Mouse (Mus musculus) stomach, postnatal 0 days (tissue): Measurements from ENCODE around the gene Zcchc14. TPM values are rescaled to one million over a fixed set of nuclear protein-coding genes. Genes with fewer than 3 reads are reported as not detected.

Experiments
- ATAC-seq: fragments of 200-750 bp; cut with Nextera tagmentation; 2 replicates; pipeline ENCODE4 v1.8.0; 2017; ENCODE audit not compliant: low FRiP score, low TSS enrichment
- DNase-seq: peaks from one replicate; pipeline ENCODE4 v3.0.0-alpha.2; 2016; ENCODE audit warnings: low spot score
- H3K27ac ChIP-seq: fragments of 300-500 bp; sonication (generic); replicated peaks from 2 replicates; pipeline ENCODE4 v1.5.1; 2014; ENCODE audit warnings: mild to moderate bottlenecking, control low read depth
- H3K27me3 ChIP-seq: fragments of 300-500 bp; sonication (generic); 2 replicates; pipeline ENCODE4 v1.6.1; 2014; ENCODE audit warnings: low read length; ENCODE audit not compliant: control insufficient read depth, insufficient read depth
- H3K36me3 ChIP-seq: fragments of 300-500 bp; sonication (generic); 2 replicates; pipeline ENCODE4 v1.6.1; 2014; ENCODE audit warnings: low read length, mixed read lengths; ENCODE audit not compliant: control insufficient read depth, insufficient read depth
- H3K4me1 ChIP-seq: fragments of 300-500 bp; sonication (generic); replicated peaks from 2 replicates; pipeline ENCODE4 v1.6.1; 2014; ENCODE audit warnings: antibody characterized with exemption; ENCODE audit not compliant: control insufficient read depth, insufficient read depth
- H3K4me2 ChIP-seq: fragments of 300-500 bp; sonication (generic); replicated peaks from 2 replicates; pipeline ENCODE4 v1.6.1; 2014; ENCODE audit warnings: low read depth, mild to moderate bottlenecking, control low read depth, moderate library complexity
- H3K4me3 ChIP-seq: fragments of 300-500 bp; sonication (generic); 2 replicates; pipeline ENCODE4 v1.5.1; 2014; ENCODE audit warnings: low read depth, low read length, control low read depth
- H3K9ac ChIP-seq: fragments of 300-500 bp; sonication (generic); 2 replicates; pipeline ENCODE4 v1.6.1; 2014; ENCODE audit warnings: mild to moderate bottlenecking, low read length, control low read depth, mixed read lengths
- H3K9me3 ChIP-seq: fragments of 300-500 bp; sonication (generic); 2 replicates; pipeline ENCODE4 v1.6.1; 2016; ENCODE audit warnings: low read length; ENCODE audit not compliant: control insufficient read depth
- CTCF ChIP-seq: IDR thresholded peaks from 2 replicates; pipeline ENCODE4 v1.5.1; 2016; ENCODE audit warnings: antibody characterized with exemption, low read depth, mild to moderate bottlenecking, moderate library complexity
- EP300 ChIP-seq: optimal IDR thresholded peaks from 2 replicates; pipeline ENCODE3; 2016; ENCODE audit warnings: antibody characterized with exemption
- WGBS: fragments of 180-500 bp; shearing (Covaris S2); extraction: QIAGEN DNeasy Blood & Tissue Kit; methylation state at CpG from one replicate; pipeline ENCODE4 v1.1.7; 2014; 5-methylcytosine and 5-hydroxymethylcytosine counted together
- polyA plus RNA-seq: library from polyadenylated mRNA; unstranded; fragments of >200 nt; fragmentation: Nextera tagmentation; extraction: Ambion mirVana; gene quantifications from 2 replicates; pipeline ENCODE4 v1.2.1, GENCODE M21; 2015

The Zcchc14 gene
- polyA plus RNA-seq, 1 experiment from 2014 or later, result 4.5 TPM

DNA sequence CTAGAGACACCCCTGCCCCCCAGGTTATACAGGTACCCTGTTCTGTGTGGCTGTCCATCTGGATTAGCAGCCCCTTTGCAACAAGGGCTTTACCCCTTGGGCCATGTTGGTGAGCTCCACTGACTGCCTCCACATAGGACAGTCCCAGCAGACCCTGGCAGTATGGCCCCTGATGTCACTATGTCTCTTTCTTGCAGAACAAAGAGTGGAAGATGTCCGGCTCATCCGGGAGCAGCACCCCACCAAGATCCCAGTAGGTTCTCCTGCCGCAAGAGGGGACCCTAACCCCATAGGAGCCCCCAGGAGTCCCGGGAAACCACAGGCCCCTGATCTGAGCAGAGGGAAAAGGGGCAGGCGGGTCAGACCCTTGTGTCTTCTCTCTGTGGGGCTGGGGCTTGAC is 59.4 kb downstream of the Zcchc14 start:
- H3K36me3 ChIP-seq, result peaks cover 7% of the 10 kb centered on the region
- H3K4me3 ChIP-seq, result no peak overlapping the region
- 86% methylated on average over 5 of the region's 5 CpGs for WGBS
- no peaks in the 10 kb centered on the region for H3K27me3 ChIP-seq
- H3K27ac ChIP-seq, result no peak overlapping the region
- DNase-seq (no peak), ATAC-seq (no peak)
- H3K4me2 ChIP-seq, result no peak overlapping the region
- H3K9me3 ChIP-seq, result no peaks in the 10 kb centered on the region
- TF ChIP-seq CTCF (no peak), EP300 (no peak)
- H3K9ac ChIP-seq, result no peak overlapping the region
- H3K4me1 ChIP-seq, result peaks cover 6% of the 10 kb centered on the region

DNA sequence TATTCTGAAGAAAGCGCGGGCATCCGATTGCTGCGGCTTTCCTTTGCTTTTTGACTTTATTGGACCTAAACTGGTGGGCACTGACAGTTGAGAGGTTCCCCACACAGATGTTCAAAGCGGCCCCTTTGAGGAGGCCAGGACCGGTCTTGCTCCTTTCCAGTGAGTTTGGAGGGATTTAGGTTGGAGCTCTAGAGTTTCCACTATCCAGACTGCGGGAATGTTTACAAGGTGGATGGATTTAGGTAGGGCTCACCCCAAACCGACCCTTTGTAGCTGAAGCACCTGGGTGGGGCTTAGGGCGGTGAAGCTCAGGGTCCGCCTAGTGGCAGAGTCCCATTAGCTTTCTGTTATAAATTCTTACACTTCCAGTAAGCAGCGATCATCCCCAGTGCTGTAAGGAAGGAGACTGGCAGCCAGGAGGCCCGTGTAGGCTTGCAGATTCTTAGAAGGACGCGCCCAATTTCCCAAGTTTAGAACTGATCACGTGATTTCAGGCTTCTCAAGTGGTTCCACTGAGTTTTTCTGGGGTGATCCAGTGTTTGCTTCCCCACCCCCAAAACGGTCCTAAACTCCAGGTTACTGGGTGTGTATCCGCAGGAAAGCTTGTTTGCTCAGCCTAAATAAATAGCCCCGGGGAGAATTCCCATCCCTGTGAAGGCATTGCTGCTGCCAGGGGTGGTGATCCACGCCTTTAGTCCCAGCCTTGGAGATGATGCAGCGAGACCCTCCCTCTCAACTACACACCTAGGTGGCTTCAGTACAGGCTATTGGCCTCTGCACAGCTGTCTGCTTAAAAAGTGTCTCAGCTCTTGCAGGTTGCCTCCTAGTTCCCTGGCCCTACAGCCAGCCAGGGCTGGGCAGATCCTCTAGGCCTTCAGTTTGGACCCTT is 61.3 kb downstream of the Zcchc14 start:
- H3K9ac ChIP-seq, result peak overlapping the region; percentile 97
- WGBS, result 8% methylated on average over 20 of the region's 20 CpGs
- H3K9me3 ChIP-seq, result no peaks in the 10 kb centered on the region
- H3K4me1 ChIP-seq, result peaks cover 6% of the 10 kb centered on the region
- no peaks in the 10 kb centered on the region; the same call in none of the 2 replicates for H3K36me3 ChIP-seq
- ATAC-seq, result peak; percentile 56
- peak overlapping the region; percentile 89 for H3K27ac ChIP-seq
- H3K4me3 ChIP-seq, result peak overlapping the region; percentile 95
- peak; percentile 71 for TF ChIP-seq CTCF
- no peak for TF ChIP-seq EP300
- peak; percentile 62 for DNase-seq
- no peaks in the 10 kb centered on the region for H3K27me3 ChIP-seq
- peak overlapping the region; percentile 87 for H3K4me2 ChIP-seq

DNA sequence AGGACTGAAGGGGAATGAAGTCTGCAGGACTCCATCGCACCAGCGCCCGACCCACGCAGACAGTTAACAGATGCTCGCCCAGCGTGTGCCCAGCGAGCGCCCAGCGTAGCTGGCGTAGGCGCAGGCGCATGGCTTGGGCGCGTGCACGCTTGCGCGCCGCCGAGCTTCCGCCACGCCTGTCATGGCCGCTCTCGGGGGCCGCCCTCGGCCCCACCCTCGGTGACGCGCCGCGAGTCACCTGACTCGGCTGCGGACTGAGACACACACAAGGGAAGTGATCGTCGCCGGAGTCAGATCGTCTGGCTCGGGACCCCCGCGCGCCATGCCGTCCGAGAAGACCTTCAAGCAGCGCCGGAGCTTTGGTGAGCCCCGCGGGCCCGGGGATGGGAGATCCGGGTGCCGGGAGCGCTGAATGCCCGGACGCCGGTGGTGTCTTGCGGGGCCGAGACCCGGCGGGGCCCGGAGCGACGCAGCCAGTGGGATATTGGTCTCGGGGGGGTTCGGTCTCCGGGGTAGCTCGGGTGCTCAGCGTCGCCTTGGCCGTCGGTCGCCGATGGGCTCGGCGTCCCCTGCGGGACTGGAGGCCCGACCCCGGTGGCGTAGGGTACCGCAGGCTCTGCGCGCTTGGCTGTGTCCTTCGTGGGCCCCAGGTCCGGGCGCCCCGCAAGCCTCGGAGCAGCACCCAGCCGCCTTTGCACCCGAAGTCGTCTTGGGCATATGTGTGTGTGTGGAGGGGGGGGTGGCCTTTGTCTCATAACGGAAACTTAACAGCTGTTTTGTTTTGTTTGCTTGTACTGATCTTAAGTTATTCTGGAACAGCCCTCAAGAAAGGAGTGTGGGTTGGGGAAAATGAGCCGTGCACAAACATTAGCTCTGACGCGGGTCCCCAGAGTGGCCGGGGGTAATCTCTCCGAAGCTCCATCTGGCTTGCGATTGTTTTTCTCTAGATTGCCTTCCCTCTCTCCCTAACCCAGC is 62.2 kb downstream of the Zcchc14 start, which contains the start of gene Map1lc3b:
Map1lc3b (plus strand) TSS at position 159 of the 975 bp plus-strand sequence.
- peak; percentile 85 for ATAC-seq
- H3K4me3 ChIP-seq, result peak within 1 kb of the TSS; percentile 95
- under 1% methylated on average over 90 of the region's 94 CpGs for WGBS

DNA sequence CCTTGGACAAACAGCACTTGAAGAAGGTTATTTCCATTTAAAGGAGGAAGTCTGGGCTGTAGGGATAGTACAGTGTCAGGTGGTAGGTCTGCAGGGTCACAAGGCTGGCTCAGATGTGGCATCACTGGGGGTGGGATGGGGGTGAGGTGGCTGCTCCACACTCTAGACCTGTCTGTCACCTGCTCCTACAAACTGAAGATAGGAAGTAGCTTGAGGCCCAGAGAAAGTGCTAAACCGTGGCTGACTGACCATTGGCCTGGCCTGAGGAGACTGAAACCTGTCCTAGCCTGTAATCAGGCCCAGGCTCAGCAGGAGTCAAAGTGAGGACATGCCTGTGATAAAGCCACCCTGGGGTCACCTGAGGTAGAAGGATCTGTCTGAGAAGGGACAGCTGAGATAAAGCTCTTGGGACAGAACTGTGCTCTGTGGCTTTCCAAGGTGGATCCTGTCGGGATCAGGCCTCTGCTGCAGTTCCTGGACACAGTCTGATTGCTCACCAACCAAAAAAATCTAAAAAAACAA is 63.4 kb downstream of the Zcchc14 start:
- peaks cover 9% of the 10 kb centered on the region for H3K4me1 ChIP-seq
- no peaks in the 10 kb centered on the region; the same call in 1 of the 2 replicates for H3K36me3 ChIP-seq
- no peak overlapping the region for H3K27ac ChIP-seq
- 29% methylated on average over 2 of the region's 2 CpGs for whole genome bisulfite sequencing
- H3K9me3 ChIP-seq, result no peaks in the 10 kb centered on the region
- no peak overlapping the region for H3K4me3 ChIP-seq
- ATAC-seq (no peak), DNase-seq (no peak)
- no peak for TF ChIP-seq EP300
- no peak for TF ChIP-seq CTCF
- no peak overlapping the region for H3K9ac ChIP-seq
- H3K27me3 ChIP-seq, result no peaks in the 10 kb centered on the region
- no peak overlapping the region for H3K4me2 ChIP-seq

More for the DNA sequence above, 62.2 kb downstream of the Zcchc14 start, which contains the start of gene Map1lc3b:
- peak; percentile 96 for DNase-seq
- H3K36me3 ChIP-seq, result no peaks in the 10 kb centered on the region; the same call in none of the 2 replicates
- peak within 1 kb of the TSS; percentile 89 for H3K27ac ChIP-seq
- peak within 1 kb of the TSS; percentile 87 for H3K4me2 ChIP-seq
- no peaks in the 10 kb centered on the region for H3K9me3 ChIP-seq
- H3K9ac ChIP-seq, result peak within 1 kb of the TSS; percentile 97
- H3K27me3 ChIP-seq, result no peaks in the 10 kb centered on the region
- peaks cover 6% of the 10 kb centered on the region for H3K4me1 ChIP-seq
- TF ChIP-seq CTCF (no peak), EP300 (no peak)

DNA sequence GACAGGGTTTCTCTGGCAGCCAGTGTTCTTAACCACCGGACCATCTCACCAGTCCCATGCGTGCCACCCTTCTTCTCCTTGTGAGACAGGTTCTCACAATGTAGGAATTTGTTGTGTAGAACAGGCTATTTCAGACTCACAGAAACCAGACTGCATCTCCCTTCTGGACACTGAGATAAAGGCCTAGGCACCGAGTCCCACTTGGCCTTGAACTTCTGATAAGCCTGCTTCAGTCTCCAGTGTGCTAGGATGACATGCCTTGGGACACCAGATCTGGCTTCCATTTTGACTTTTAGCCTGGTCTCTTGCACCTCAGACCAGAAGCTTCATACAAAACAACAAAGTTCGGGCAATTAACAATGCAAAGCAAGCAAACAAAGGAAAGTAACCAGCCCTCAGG is 64.0 kb downstream of the Zcchc14 start:
- no peak overlapping the region for H3K4me3 ChIP-seq
- DNase-seq, result no peak
- H3K36me3 ChIP-seq, result no peaks in the 10 kb centered on the region
- H3K9me3 ChIP-seq, result no peaks in the 10 kb centered on the region
- no peak for ATAC-seq
- H3K4me1 ChIP-seq, result peaks cover 9% of the 10 kb centered on the region
- no peak overlapping the region for H3K27ac ChIP-seq
- no peaks in the 10 kb centered on the region for H3K27me3 ChIP-seq
- no peak overlapping the region for H3K9ac ChIP-seq
- no peak for TF ChIP-seq EP300
- no peak for TF ChIP-seq CTCF
- 86% methylated on average over 4 of the region's 4 CpGs for WGBS
- no peak overlapping the region for H3K4me2 ChIP-seq
